Mouse (Mus musculus): ENCODE measurements around the gene Ly6g5b. TPM values are rescaled to one million over a fixed set of nuclear protein-coding genes. Genes with fewer than 3 reads are reported as not detected.

The Ly6g5b gene
- polyA plus RNA-seq, 1 experiment = 1.0 TPM

DNA sequence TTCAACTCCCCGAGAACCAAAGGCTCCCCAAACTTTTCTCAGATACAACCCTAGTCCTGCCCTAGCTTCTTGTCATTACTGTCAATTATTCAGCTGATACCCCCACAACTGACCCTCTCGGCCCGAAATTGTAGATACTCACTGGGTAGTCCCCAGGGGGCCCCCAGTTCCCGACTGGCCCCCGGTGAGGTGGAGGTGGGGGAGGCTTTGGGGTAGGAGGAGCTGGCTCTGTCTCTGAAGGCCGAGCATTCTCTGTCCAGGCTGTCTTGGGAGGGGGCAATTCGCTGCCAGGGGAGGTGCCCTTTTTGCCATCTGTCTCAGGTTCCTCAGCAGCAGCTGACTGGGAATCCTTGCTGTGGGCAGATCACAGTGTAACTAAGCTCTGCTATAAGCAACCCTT lies 44.4 kb upstream of the Ly6g5b start:
- Histone ChIP-seq H3K27me3 (replicated peaks; ENCODE audit: control insufficient read depth, insufficient read depth, low read length) (no peaks in the 10 kb centered on the region), H3K36me3 (ENCODE audit: control insufficient read depth, insufficient read depth, low read length) (peaks cover 29% of the 10 kb centered on the region), H3K4me3 (ENCODE audit: insufficient read depth, low read depth, low read length) (no peak overlapping the region), H3K27ac (ENCODE audit: insufficient read depth, low read depth, low read length) (no peak overlapping the region), H3K4me1 (ENCODE audit: control insufficient read depth, insufficient read depth, low read length) (peaks cover 16% of the 10 kb centered on the region)
- WGBS = 78% methylated on average over 7 of the region's 7 CpGs
- no peak for DNase-seq
- TF ChIP-seq POLR2A (IDR thresholded peaks at IDR 0.05; ENCODE audit: low read depth, low read length) (no peak), CTCF (conservative IDR thresholded peaks at IDR 0.05; ENCODE audit: insufficient read depth, insufficient read length, low read depth, low read length) (no peak)

DNA sequence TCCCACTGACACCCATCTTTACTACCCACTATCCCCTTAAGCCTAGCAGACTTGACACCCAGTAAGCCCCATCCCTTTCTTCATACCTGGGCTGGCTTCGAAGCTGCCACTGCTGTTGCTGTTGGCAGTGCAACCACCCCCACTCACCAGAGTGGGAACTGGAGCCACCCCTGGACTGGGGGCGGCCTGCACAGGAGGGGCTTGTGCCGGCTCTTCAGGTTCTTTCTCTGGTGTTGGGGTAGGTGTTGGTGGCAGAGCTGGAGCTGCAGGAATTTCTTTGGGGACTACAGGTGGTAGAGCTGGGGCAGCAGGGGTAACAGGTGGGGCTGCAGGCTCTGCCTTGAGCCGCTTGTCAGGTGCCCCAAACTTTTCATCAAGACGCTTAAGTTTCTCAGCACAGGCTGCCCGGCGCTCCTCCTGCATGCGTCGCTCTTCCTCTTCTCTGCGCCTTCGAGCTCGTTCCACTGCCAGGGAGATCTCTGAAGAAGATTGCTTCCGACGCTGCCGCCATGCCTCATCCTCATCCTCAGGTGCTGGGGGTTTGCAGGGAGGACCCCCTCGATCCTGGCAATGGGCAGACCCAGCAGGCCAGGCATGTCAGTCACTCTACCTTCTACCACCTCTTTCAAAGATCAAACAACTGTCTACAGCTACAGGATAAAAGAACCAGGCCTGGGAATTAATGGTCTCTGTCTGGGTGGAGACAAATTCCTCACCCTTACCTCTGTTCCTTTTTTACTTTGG lies 43.8 kb upstream of the Ly6g5b start:
- no peak for DNase-seq
- WGBS = 91% methylated on average over 16 of the region's 16 CpGs
- Histone ChIP-seq H3K27ac (ENCODE audit: insufficient read depth, low read depth, low read length) (no peak overlapping the region), H3K4me3 (ENCODE audit: insufficient read depth, low read depth, low read length) (no peak overlapping the region), H3K27me3 (replicated peaks; ENCODE audit: control insufficient read depth, insufficient read depth, low read length) (no peaks in the 10 kb centered on the region), H3K4me1 (ENCODE audit: control insufficient read depth, insufficient read depth, low read length) (peaks cover 16% of the 10 kb centered on the region), H3K36me3 (ENCODE audit: control insufficient read depth, insufficient read depth, low read length) (peaks cover 33% of the 10 kb centered on the region)
- TF ChIP-seq CTCF (conservative IDR thresholded peaks at IDR 0.05; ENCODE audit: insufficient read depth, insufficient read length, low read depth, low read length) = no peak

DNA sequence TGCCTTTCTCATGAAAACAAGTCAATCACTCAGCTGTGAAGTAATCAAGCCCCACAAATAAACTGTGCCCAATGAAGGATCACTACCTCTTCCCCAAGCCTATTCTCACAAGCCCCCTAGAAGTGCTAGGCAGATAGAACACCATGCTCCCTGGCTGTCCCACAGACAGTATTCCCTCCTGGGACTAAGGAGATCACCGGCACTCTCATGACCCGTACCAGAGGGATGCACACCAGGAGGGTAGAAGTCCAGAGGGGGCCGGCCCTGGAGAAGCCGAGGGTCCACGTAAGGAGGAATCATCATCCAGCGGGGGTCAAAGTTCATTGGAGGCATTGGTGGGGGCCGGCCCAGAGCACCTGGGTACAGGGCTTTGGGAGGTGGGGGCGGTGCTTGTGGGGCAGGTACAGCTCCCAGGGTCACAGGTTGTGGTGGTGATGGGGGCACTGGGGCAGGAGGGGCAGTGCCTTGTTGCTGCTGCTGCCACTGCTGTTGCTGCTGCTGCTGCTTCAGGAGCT lies 42.5 kb upstream of the Ly6g5b start:
- Histone ChIP-seq H3K27me3 (replicated peaks; ENCODE audit: control insufficient read depth, insufficient read depth, low read length) (no peaks in the 10 kb centered on the region), H3K27ac (ENCODE audit: insufficient read depth, low read depth, low read length) (no peak overlapping the region), H3K4me3 (ENCODE audit: insufficient read depth, low read depth, low read length) (no peak overlapping the region), H3K4me1 (ENCODE audit: control insufficient read depth, insufficient read depth, low read length) (peaks cover 10% of the 10 kb centered on the region), H3K36me3 (ENCODE audit: control insufficient read depth, insufficient read depth, low read length) (peaks cover 39% of the 10 kb centered on the region)
- TF ChIP-seq POLR2A (IDR thresholded peaks at IDR 0.05; ENCODE audit: low read depth, low read length) = no peak
- TF ChIP-seq CTCF (conservative IDR thresholded peaks at IDR 0.05; ENCODE audit: insufficient read depth, insufficient read length, low read depth, low read length) = no peak
- no peak for DNase-seq
- 72% methylated on average over 8 of the region's 8 CpGs for WGBS

DNA sequence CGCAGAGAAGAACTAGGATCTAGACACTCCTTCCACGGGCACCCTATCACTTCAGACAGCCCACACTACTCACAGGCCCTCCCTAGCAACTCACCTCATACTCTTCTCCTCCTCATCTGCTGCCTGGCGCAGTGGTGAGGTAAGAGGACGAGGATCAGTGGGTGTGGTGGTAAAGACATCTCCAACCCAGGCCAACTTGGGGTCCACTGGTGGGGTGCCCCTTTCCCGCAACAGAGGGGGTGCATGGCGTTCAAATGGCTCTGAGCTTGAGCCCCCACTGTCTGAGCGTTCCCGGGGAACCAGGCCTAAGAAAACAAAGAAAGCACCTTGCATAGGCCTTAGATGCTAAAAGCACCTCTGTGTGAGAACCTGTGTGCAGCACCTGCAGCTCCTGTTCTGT lies 42.0 kb upstream of the Ly6g5b start:
- Histone ChIP-seq H3K4me3 (ENCODE audit: insufficient read depth, low read depth, low read length) (no peak overlapping the region), H3K27ac (ENCODE audit: insufficient read depth, low read depth, low read length) (no peak overlapping the region), H3K27me3 (replicated peaks; ENCODE audit: control insufficient read depth, insufficient read depth, low read length) (no peaks in the 10 kb centered on the region), H3K36me3 (ENCODE audit: control insufficient read depth, insufficient read depth, low read length) (peaks cover 44% of the 10 kb centered on the region), H3K4me1 (ENCODE audit: control insufficient read depth, insufficient read depth, low read length) (peaks cover 5% of the 10 kb centered on the region)
- WGBS = 87% methylated on average over 8 of the region's 8 CpGs
- no peak for DNase-seq
- no peak for TF ChIP-seq CTCF (conservative IDR thresholded peaks at IDR 0.05; ENCODE audit: insufficient read depth, insufficient read length, low read depth, low read length)
- TF ChIP-seq POLR2A (IDR thresholded peaks at IDR 0.05; ENCODE audit: low read depth, low read length) = no peak

DNA sequence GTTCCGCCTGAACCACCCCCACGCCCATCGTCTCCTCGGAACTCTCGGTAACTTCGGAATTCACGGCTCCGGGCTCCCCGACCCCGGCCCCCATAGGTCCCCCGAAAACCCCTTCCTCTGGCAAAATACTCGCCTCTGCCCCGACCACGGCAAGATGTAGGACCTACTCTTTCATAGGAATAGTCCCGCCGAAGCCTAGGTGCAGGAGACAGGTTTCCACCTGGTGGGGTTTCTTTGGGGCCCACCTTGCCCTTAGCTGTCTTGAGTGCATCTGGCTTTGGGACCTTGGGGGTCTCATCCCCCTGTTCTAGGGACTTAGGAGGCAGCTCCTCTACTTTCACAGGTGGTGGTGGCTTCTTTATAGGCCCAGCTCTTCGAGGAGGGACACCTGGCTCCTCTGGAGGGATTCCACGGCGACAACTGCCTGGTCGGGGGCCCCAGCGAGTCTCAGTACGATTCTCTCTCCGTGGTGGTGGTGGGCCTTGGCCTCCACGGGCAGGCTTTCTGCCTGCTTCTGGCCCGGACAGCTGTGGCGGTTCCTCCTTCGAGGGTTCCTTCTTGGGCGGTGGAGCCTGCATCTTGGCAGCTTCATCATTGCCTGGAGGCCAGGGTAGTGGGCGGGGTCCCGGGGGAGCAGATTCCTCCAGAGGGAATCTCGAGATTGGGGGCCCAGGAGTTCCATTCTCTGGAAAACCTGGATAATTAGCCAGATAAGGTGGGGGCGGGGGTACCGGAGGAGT lies 41.4 kb upstream of the Ly6g5b start:
- H3K36me3 ChIP-seq (ENCODE audit: control insufficient read depth, insufficient read depth, low read length) = peaks cover 44% of the 10 kb centered on the region
- no peaks in the 10 kb centered on the region for H3K27me3 ChIP-seq (replicated peaks; ENCODE audit: control insufficient read depth, insufficient read depth, low read length)
- H3K4me1 ChIP-seq (ENCODE audit: control insufficient read depth, insufficient read depth, low read length) = peaks cover 2% of the 10 kb centered on the region; the same call in 1 of the 2 replicates
- no peak overlapping the region for H3K27ac ChIP-seq (ENCODE audit: insufficient read depth, low read depth, low read length)
- TF ChIP-seq POLR2A (IDR thresholded peaks at IDR 0.05; ENCODE audit: low read depth, low read length) (no peak), CTCF (conservative IDR thresholded peaks at IDR 0.05; ENCODE audit: insufficient read depth, insufficient read length, low read depth, low read length) (no peak)
- no peak overlapping the region for H3K4me3 ChIP-seq (ENCODE audit: insufficient read depth, low read depth, low read length)
- WGBS = 84% methylated on average over 33 of the region's 33 CpGs
- DNase-seq = no peak

DNA sequence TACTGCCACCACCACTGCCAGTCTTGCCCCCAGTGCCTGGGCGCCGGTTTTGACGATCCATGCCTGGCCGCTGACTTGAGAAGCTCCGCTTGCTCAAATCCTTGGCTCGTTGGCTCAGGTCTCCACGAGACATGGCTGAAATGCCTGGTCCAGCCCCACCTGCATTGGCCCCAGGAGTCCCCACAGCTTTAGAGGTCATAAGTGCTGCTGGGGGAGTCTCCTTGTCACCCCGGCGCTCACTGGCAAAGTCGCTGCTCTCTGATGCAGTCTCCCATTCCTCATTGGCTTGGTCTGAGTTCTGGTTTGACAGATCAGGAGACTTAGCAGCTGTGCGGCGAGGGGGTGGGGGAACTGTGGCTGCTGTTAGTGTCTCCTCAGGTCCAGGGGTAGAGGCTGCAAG lies 40.2 kb upstream of the Ly6g5b start:
- Histone ChIP-seq H3K4me1 (ENCODE audit: control insufficient read depth, insufficient read depth, low read length) (no peaks in the 10 kb centered on the region; the same call in 1 of the 2 replicates), H3K4me3 (ENCODE audit: insufficient read depth, low read depth, low read length) (no peak overlapping the region), H3K36me3 (ENCODE audit: control insufficient read depth, insufficient read depth, low read length) (peaks cover 38% of the 10 kb centered on the region), H3K27ac (ENCODE audit: insufficient read depth, low read depth, low read length) (no peak overlapping the region), H3K27me3 (replicated peaks; ENCODE audit: control insufficient read depth, insufficient read depth, low read length) (no peaks in the 10 kb centered on the region)
- no peak for DNase-seq
- 80% methylated on average over 12 of the region's 12 CpGs for WGBS
- no peak for TF ChIP-seq CTCF (conservative IDR thresholded peaks at IDR 0.05; ENCODE audit: insufficient read depth, insufficient read length, low read depth, low read length)
- no peak for TF ChIP-seq POLR2A (IDR thresholded peaks at IDR 0.05; ENCODE audit: low read depth, low read length)

DNA sequence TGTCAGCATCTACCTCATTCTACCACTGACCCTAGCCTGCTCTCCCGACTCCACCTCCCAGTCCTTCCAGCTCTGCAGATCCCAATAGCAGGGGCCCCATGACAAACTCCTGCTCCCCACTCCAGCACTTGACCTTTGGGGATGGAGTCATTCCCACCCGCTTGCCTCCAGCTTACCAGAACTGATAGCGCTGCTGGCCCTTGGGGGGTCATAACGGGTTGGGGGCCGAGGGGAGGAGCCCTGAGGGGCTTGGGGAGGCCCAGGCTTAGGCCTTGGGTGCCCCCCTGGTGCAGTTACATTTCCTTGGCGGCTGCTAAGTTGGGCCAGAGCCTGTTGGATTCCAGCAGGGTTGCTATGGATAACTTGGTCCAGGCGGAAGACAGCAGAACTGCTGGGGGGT lies 39.4 kb upstream of the Ly6g5b start:
- Histone ChIP-seq H3K4me1 (ENCODE audit: control insufficient read depth, insufficient read depth, low read length) (no peaks in the 10 kb centered on the region; the same call in 1 of the 2 replicates), H3K27ac (ENCODE audit: insufficient read depth, low read depth, low read length) (no peak overlapping the region), H3K36me3 (ENCODE audit: control insufficient read depth, insufficient read depth, low read length) (peaks cover 39% of the 10 kb centered on the region), H3K4me3 (ENCODE audit: insufficient read depth, low read depth, low read length) (no peak overlapping the region), H3K27me3 (replicated peaks; ENCODE audit: control insufficient read depth, insufficient read depth, low read length) (no peaks in the 10 kb centered on the region)
- TF ChIP-seq POLR2A (IDR thresholded peaks at IDR 0.05; ENCODE audit: low read depth, low read length) = no peak
- no peak for TF ChIP-seq CTCF (conservative IDR thresholded peaks at IDR 0.05; ENCODE audit: insufficient read depth, insufficient read length, low read depth, low read length)
- WGBS = 83% methylated on average over 7 of the region's 7 CpGs
- no peak for DNase-seq

All from kidney, adult 2 months (tissue).